Comparison of ENCODE assay signal across 8 mouse cellular contexts in genomic region chr11:75193256-75194071, GRCm38 (mm10). TPM values are rescaled to one million over a fixed set of nuclear protein-coding genes. Genes with fewer than 3 reads are reported as not detected.
A peak's percentile ranks its signal among the peaks of the same experiment; 100 is the strongest.
DNase-seq lines count a peak whose midpoint lies in the region; ATAC-seq lines count a peak whose summit lies in the region.

Gene Rtn4rl1 (plus strand): TSS chr11:75193783.

- H3K4me3 ChIP-seq in embryonic facial prominence, embryonic 14.5 days (ENCODE audit: low read depth, low read length): peak within 1 kb of the TSS; percentile 50
- H3K4me3 ChIP-seq in heart, embryonic 16.5 days (ENCODE audit: low read length): peak within 1 kb of the TSS; percentile 70
- peak within 1 kb of the TSS; percentile 57 for H3K4me3 ChIP-seq in liver, embryonic 15.5 days (replicated peaks)
- peak within 1 kb of the TSS; percentile 53 for H3K4me3 ChIP-seq in neural tube, embryonic 14.5 days (ENCODE audit: low read depth, low read length)

- 0 out of 2 replicates have a peak within 1 kb of the TSS, but pooled peaks have one; percentile 10 for H3K27ac ChIP-seq in embryonic facial prominence, embryonic 14.5 days (replicated peaks; ENCODE audit: low read depth, low read length)
- H3K27ac ChIP-seq in heart, embryonic 16.5 days (ENCODE audit: low read length): peak within 1 kb of the TSS; percentile 91
- no peak within 1 kb of the TSS for H3K27ac ChIP-seq in liver, embryonic 15.5 days (replicated peaks)
- H3K27ac ChIP-seq in neural tube, embryonic 14.5 days (ENCODE audit: low read depth, low read length): peak within 1 kb of the TSS; percentile 55; the same call in 1 of the 2 replicates

- peaks cover 20% of the 10 kb centered on the region for H3K4me1 ChIP-seq in embryonic facial prominence, embryonic 14.5 days (ENCODE audit: control insufficient read depth, insufficient read depth, low read length)
- peaks cover 50% of the 10 kb centered on the region for H3K4me1 ChIP-seq in heart, embryonic 16.5 days (ENCODE audit: control insufficient read depth, insufficient read depth, low read length)
- H3K4me1 ChIP-seq in liver, embryonic 15.5 days (replicated peaks): peaks cover 62% of the 10 kb centered on the region
- peaks cover 25% of the 10 kb centered on the region for H3K4me1 ChIP-seq in neural tube, embryonic 14.5 days (ENCODE audit: control insufficient read depth, insufficient read depth, low read length)

- no peaks in the 10 kb centered on the region for H3K9me3 ChIP-seq in embryonic facial prominence, embryonic 14.5 days (ENCODE audit: control insufficient read depth, low read length)
- H3K9me3 ChIP-seq in heart, embryonic 16.5 days (replicated peaks; ENCODE audit: control insufficient read depth, low read length): no peaks in the 10 kb centered on the region
- no peaks in the 10 kb centered on the region for H3K9me3 ChIP-seq in liver, embryonic 15.5 days (replicated peaks)
- H3K9me3 ChIP-seq in neural tube, embryonic 14.5 days (ENCODE audit: control insufficient read depth, low read length): no peaks in the 10 kb centered on the region

- peak; percentile 78 for DNase-seq in right cerebral cortex, adult 18-20 months
- DNase-seq in right cerebral cortex, postnatal 36 days (ENCODE audit: low spot score in 2 of 2): no peak
- DNase-seq in embryonic facial prominence, embryonic 14.5 days (ENCODE audit: low spot score): peak; percentile 75
- DNase-seq in kidney, postnatal 14 days: peak; percentile 81
- peak; percentile 88 for DNase-seq in thymus, postnatal 14 days

- peaks cover 55% of the 10 kb centered on the region for H3K27me3 ChIP-seq in embryonic facial prominence, embryonic 14.5 days (replicated peaks; ENCODE audit: control insufficient read depth, insufficient read depth, low read length)
- H3K27me3 ChIP-seq in heart, embryonic 16.5 days (ENCODE audit: control insufficient read depth, insufficient read depth, low read length): peaks cover 11% of the 10 kb centered on the region
- peaks cover 79% of the 10 kb centered on the region for H3K27me3 ChIP-seq in liver, embryonic 15.5 days
- H3K27me3 ChIP-seq in neural tube, embryonic 14.5 days (ENCODE audit: control insufficient read depth, insufficient read depth, low read length): peaks cover 26% of the 10 kb centered on the region

- 2% methylated on average over 52 of the region's 84 CpGs for WGBS in embryonic facial prominence, embryonic 14.5 days
- under 1% methylated on average over 74 of the region's 84 CpGs for WGBS in heart, embryonic 16.5 days
- 1% methylated on average over 82 of the region's 84 CpGs for WGBS in liver, embryonic 15.5 days (ENCODE audit: insufficient replicate concordance)
- under 1% methylated on average over 66 of the region's 84 CpGs for WGBS in neural tube, embryonic 14.5 days

- ATAC-seq in embryonic facial prominence, embryonic 14.5 days (ENCODE audit: low read depth): no peak
- peak; percentile 55 for ATAC-seq in heart, embryonic 16.5 days (replicated peaks; ENCODE audit: extremely low read depth, insufficient read depth, low FRiP score)
- no peak for ATAC-seq in liver, embryonic 15.5 days (ENCODE audit: insufficient read depth)
- peak; percentile 36 for ATAC-seq in neural tube, embryonic 14.5 days (ENCODE audit: low read depth)

- peak within 1 kb of the TSS; percentile 47 for H3K9ac ChIP-seq in embryonic facial prominence, embryonic 14.5 days (ENCODE audit: low read depth, low read length)
- H3K9ac ChIP-seq in heart, embryonic 16.5 days (ENCODE audit: low read length): peak within 1 kb of the TSS; percentile 81
- no peak within 1 kb of the TSS for H3K9ac ChIP-seq in liver, embryonic 15.5 days
- peak within 1 kb of the TSS; percentile 58 for H3K9ac ChIP-seq in neural tube, embryonic 14.5 days (replicated peaks; ENCODE audit: low read depth, low read length)

- peak within 1 kb of the TSS; percentile 90 for H3K4me2 ChIP-seq in embryonic facial prominence, embryonic 14.5 days (ENCODE audit: low read depth, low read length)
- H3K4me2 ChIP-seq in heart, embryonic 16.5 days (ENCODE audit: low read depth, low read length): peak within 1 kb of the TSS; percentile 81
- peak within 1 kb of the TSS; percentile 78 for H3K4me2 ChIP-seq in liver, embryonic 15.5 days
- peak within 1 kb of the TSS; percentile 72 for H3K4me2 ChIP-seq in neural tube, embryonic 14.5 days (ENCODE audit: low read depth, low read length)

- no peaks in the 10 kb centered on the region for H3K36me3 ChIP-seq in embryonic facial prominence, embryonic 14.5 days (ENCODE audit: control insufficient read depth, insufficient read depth, low read length)
- H3K36me3 ChIP-seq in heart, embryonic 16.5 days (ENCODE audit: control insufficient read depth, insufficient read depth): no peaks in the 10 kb centered on the region
- no peaks in the 10 kb centered on the region for H3K36me3 ChIP-seq in liver, embryonic 15.5 days (replicated peaks)
- H3K36me3 ChIP-seq in neural tube, embryonic 14.5 days (ENCODE audit: control insufficient read depth, insufficient read depth, low read length): no peaks in the 10 kb centered on the region

RNA-seq across cellular contexts. Expression of gene Rtn4rl1, which starts in this region (rescaled TPM):
- polyA plus RNA-seq in embryonic facial prominence, embryonic 14.5 days (2014; fragmentation: Nextera tagmentation; extraction: Ambion mirVana): 4.9 TPM in 2 replicates
- polyA plus RNA-seq in heart, embryonic 16.5 days (2015; fragmentation: Nextera tagmentation; extraction: Ambion mirVana): 12.4 and 13.1 TPM in 2 replicates
- polyA plus RNA-seq in liver, embryonic 15.5 days (2015; fragmentation: Nextera tagmentation; extraction: Ambion mirVana): 0.74 and 0.88 TPM in 2 replicates
- 12.7 and 16.0 TPM in 2 replicates for polyA plus RNA-seq in neural tube, embryonic 14.5 days (2014; fragmentation: Nextera tagmentation; extraction: Ambion mirVana)

Comparison
In these comparisons a context has a peak if more than half of its experiments do, and no peak if none do; other contexts are left out.
1. DNase-seq: peak in right cerebral cortex, adult 18-20 months (single experiment), embryonic facial prominence, embryonic 14.5 days (single experiment), kidney, postnatal 14 days (single experiment) and thymus, postnatal 14 days (single experiment); none in right cerebral cortex, postnatal 36 days (0 of 2).
2. ATAC-seq: peak in heart, embryonic 16.5 days (single experiment) and neural tube, embryonic 14.5 days (single experiment); none in embryonic facial prominence, embryonic 14.5 days (single experiment) and liver, embryonic 15.5 days (single experiment).
3. Peak in every context shown above with its lines, with median percentiles within 50 percentile points of each other: H3K4me2 ChIP-seq and H3K4me3 ChIP-seq.